Mouse (Mus musculus): ENCODE measurements at regions not wholly inside any gene's neighbourhood (a gene's known extent, or its start where the extent isn't known, plus 50 kb on each side); places are given as distances from the start of the nearest gene placed in this dataset.

- no peak for DNase-seq (ENCODE audit: low read depth, low spot score)
Measured at GRCm38 (mm10) chr3:155246628-155247027, 153.4 kb downstream of the Lrriq3 start.

DNA sequence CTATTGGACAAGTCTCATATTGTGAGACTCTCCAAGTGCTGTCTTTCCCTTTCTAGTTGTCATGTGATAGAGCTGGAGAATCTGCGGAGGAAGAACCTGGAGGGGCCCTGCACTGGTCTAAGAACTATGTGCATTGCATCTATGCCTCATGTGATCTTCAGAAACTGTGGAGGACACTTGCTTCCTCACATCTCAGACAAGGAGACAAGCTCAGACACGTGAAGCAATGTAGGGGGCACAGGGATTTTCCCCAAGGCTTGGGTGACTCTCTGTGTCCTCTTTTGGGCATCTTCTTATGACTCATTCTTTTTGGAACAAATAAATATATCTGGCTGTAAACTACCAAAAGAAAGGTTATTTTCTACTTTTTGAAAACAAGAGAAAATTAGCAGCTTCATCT, 153.9 kb downstream of the Lrriq3 start:
- DNase-seq (ENCODE audit: low read depth, low spot score): peak; percentile 13

DNA sequence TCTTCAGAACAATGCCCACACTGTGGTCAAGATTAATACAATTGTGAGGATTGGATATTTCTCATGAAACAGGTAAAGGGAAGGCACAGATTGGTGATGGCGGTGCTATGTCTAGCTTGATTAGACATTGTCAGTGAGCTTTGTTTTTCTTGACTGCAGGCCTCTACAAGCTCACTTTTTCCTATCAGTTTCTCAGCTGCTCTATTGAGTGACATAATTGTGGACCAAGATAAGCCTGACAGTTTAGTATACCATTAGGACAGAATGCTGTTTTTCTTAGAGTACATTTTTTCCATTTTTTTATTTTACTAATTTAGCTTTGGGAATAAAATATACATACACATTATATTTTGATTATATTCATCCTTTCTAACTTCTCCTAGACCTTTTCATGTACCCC, 154.7 kb downstream of the Lrriq3 start:
- no peak for DNase-seq (ENCODE audit: low read depth, low spot score)

DNA sequence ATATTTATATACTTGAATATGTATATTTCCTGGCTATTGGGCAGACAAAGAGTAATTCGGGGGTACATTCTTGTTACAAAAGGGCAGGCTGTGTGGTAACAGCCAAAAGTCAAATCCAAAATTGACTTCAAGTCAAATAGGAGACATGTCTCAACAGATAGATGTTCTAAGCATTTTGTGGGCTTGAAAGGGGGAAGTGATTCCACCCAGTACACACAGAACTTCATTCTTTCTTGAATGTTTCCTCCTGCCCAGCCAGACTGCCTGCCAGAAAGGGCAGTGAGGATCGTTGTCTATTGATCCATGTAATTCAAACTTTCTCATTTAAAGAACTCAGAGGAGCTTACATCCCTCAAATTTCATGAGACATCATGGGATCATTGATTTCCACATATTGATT, 157.7 kb downstream of the Lrriq3 start:
- no peak for DNase-seq (ENCODE audit: low read depth, low spot score)

DNA sequence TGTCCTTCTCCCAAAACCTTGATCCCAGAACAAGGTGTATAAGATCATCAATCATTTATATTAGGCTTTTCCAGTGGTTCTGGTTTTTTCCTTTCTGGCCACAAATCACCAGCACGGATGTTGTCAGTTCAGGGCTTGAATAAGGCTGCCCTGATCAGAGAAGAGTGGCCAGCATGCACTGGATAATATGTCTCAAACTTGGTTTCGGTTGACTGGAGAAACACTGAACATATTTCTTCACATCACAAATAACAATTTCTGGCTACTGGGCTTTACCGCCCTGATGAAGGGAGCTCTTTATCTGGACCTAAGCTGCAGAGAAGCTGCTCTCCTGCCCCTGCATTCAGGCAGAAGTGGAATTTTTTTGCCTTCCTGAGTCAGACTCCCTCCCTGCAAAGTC, 205.0 kb downstream of the Lrriq3 start:
- no peak for DNase-seq (ENCODE audit: low read depth, low spot score)

- DNase-seq (ENCODE audit: low read depth, low spot score): no peak
Measured at GRCm38 (mm10) chr3:155298724-155299123, 205.5 kb downstream of the Lrriq3 start.

DNA sequence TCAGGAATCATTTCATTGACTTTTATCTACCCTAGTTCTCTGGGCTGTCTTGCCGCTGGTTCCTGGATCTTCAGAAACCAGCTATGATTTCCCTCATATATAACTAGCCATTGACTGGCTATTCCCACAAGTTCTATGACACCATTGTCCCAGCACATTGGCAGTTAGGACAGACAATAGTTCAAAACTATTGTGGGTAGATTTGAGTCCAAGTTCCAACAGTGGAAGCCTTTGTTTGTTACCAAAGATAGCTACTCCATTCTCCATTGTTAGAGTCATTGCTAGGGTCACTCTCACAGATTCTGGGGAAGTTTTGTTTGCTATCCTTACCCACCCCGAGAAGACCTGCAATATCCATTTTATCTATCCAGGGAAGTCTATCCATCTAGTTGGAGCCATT, 229.1 kb downstream of the Lrriq3 start:
- DNase-seq (ENCODE audit: low read depth, low spot score): peak; percentile 67

DNA sequence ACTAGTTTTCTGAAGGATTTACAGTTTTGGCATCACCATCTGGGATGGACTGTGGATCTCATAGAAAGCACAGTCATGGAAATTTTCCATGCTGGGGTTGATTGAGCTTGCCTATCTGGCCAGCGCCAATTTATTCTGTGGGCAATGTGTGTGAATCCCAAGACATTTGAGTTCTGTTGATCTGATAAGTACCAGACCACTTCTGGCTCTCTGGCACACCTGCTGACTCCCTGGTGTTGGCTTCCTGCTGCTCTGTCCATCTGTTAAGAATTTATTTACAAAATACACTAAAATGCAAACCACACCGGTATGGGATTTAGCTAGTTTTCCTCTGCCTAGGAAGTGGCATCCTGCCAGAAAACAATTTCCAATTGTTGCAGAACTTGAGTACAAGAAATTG, 236.5 kb downstream of the Lrriq3 start:
- peak; percentile 29 for DNase-seq (ENCODE audit: low read depth, low spot score)

DNA sequence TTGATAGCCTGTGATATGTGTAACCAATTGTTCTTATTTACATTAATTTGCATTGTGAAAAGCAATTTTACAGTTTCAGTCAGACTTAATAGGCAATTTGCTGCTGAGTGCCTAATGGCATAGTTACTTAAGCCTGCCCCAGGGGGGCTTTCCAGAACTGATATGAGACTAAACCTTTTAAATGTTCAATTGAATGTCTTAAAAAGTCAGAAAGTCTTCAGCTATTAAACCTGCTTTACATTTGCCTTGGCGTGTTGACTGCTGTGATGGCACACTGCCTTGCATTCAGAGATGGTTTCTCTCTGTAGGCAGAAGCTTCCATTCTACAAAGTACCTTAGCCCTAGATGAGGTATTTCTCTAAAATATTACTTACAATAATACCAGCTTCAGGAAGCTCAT, 256.0 kb downstream of the Lrriq3 start:
- DNase-seq (ENCODE audit: low read depth, low spot score): no peak

- DNase-seq (ENCODE audit: low read depth, low spot score): peak; percentile 50
Measured at GRCm38 (mm10) chr3:155351636-155352035, 258.4 kb downstream of the Lrriq3 start.

DNA sequence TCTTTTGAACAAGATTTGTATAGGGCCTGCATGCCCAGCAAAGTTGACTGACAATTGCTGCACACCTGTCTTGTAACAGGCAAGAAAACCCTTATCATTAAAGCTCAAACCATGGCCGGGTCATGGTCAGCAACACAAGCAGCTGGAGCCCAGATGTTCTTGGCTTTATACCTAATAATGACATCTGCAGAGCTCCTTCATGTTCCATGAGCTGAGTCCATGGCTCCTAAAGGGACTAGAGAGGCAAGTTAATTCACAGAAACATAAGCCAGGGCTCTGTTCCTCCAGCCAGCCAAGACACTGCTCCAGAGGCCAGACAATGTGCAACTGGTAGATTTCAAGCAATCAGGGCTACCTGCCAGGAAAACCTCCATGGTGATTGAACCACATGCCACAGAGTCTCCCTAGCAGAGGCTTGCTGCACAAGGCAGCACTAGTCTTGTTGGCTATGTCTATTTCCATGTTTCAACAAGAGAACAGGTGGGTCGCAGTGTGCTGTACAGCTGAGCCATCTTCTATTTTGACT, 259.1 kb downstream of the Lrriq3 start:
- no peak for DNase-seq (ENCODE audit: low read depth, low spot score)

DNA sequence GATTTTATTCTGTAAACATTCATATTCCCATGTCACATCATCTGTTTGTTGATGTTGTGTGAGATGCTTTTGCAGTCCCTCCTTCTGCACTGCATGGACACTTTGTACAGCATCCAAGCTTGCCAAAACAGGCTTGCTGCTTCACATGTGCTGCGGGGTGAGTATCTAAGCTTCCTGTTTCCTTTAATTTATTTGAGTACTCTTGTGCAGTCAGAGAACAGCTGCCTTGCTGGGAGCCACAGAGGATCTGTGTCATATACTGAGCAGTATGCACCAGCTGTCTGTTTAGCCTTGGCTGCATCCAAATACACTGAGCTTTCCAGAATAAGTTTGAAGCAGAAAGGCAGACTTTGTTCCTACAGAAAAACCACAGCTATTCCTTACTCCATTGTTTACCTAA, 267.2 kb downstream of the Lrriq3 start:
- peak; percentile 84 for DNase-seq (ENCODE audit: low read depth, low spot score)

DNA sequence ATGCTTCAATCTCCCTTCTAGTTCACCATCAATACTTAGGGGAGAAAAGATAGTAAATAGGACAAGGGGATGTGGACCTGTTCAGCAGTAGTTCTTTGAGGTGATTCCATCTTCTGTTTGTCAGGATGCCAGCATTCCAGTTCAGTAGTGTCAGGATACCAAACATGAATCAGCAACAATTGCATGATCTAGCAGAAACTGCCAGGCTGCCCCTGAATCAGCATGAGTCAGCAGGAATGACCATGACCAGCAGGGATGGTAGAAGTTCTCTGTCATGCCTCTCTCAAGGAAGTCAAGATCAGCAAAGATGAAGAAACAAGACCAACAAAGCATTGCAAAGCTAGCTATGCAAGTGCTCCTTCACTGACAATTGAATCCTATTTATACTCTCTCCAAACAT, 277.5 kb downstream of the Lrriq3 start:
- DNase-seq (ENCODE audit: low read depth, low spot score): no peak

DNA sequence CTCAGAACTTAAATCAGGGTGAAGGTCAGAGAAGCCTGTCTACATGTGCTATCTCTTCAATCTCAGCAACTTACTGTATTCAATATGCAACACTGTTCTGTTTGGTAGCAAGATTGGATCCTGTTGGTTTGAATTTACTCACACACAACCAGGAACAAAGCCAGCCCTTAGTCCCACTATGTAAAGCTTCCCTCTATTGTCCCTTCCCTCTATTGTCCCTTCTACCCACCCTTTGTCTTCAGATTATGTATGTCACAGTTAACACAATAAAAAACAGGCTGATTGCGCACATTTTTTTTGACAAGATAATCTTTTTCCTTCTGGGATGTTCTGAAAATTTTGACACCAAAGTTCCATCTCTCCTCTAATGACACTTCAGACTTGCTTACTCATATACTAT, 280.4 kb downstream of the Lrriq3 start:
- no peak for DNase-seq (ENCODE audit: low read depth, low spot score)

- DNase-seq (ENCODE audit: low read depth, low spot score): peak; percentile 72
Measured at GRCm38 (mm10) chr3:155381910-155382309, 288.7 kb downstream of the Lrriq3 start.

GRCm38 (mm10) chr3:155382817-155383216, 289.6 kb downstream of the Lrriq3 start:
- DNase-seq (ENCODE audit: low read depth, low spot score): peak; percentile 43

DNA sequence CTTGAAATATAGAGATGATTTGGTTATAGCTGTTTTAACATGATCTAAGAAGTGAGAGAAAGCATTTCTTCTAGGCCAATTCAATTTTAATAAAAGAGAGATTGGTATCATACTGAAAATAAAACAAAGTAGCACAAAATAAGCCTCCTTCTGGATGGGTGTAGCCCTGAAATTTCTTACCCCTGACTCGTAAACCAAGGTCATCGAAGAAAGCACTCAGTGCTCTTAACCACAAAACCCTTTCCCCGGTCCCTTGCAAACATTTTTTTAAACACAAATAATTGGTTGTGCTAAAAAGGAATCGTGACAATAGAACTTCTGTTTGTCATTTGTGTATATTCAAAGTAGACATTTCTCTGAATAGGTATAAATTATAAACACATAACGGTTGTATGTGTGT, 297.4 kb downstream of the Lrriq3 start:
- no peak for DNase-seq (ENCODE audit: low read depth, low spot score)

- DNase-seq (ENCODE audit: low read depth, low spot score): no peak
Measured at GRCm38 (mm10) chr3:155396134-155396533, 302.9 kb downstream of the Lrriq3 start.

GRCm38 (mm10) chr3:155401763-155402162, 308.5 kb downstream of the Lrriq3 start:
- DNase-seq (ENCODE audit: low read depth, low spot score): no peak

- peak; percentile 48 for DNase-seq (ENCODE audit: low read depth, low spot score)
Measured at GRCm38 (mm10) chr3:155408907-155409306, 315.7 kb downstream of the Lrriq3 start.

GRCm38 (mm10) chr3:155409371-155409770, 316.1 kb downstream of the Lrriq3 start:
- no peak for DNase-seq (ENCODE audit: low read depth, low spot score)

DNA sequence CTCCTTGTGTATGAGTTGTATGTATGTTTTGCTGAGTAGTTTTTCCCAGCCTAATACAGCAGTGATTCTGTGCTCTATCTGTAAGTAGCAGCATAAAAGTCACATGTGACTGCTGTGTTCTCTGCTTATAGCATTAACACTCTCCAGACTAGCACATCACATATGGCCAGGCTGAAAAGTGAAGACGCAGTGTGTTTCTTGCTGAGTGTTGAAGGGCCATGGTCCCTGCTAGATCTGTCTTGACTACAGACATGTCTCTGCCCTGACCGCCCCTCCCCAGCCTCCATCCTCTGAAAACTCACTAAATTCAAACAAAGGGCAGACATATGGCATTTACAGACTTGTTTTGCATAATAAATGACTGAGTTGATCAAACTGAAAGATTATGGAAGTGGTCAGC, 316.6 kb downstream of the Lrriq3 start:
- DNase-seq (ENCODE audit: low read depth, low spot score): no peak

- peak; percentile 45 for DNase-seq (ENCODE audit: low read depth, low spot score)
Measured at GRCm38 (mm10) chr3:155459701-155460481, 366.7 kb downstream of the Lrriq3 start.

DNA sequence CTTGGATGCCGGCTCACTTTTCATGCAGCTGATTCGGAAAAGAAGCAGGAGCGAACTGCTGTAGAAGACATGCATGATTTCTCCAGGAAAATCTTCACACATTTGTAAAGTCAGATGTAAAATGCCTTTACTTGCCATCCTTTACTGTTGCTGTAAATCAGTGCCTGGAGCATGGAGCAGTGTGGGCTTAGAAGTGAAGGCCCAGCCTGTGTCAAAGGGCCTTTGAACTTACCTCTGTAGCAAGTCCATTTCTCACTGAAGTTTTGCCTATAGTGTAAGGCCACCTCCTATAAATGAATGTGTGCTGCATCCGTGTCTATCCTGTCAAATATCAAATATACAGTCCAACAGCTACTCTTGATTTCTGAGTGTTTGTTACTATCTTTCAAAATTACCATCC, 368.9 kb downstream of the Lrriq3 start:
- DNase-seq (ENCODE audit: low read depth, low spot score): no peak
